Mouse (Mus musculus) myocyte (in vitro differentiated cells): ENCODE data around the gene Prpf40a. TPM values are rescaled to one million over a fixed set of nuclear protein-coding genes. Genes with fewer than 3 reads are reported as not detected.

Source experiments
- H3K27me3 ChIP-seq: one replicate; pipeline ENCODE4 v1.6.1; 2011; ENCODE audit not compliant: control insufficient read depth, insufficient read depth, insufficient read length
- H3K36me3 ChIP-seq: one replicate; pipeline ENCODE4 v1.6.1; 2011; ENCODE audit not compliant: control insufficient read depth, insufficient read depth
- H3K4me2 ChIP-seq: one replicate; pipeline ENCODE4 v1.6.1; 2011; ENCODE audit warnings: low read depth, control low read depth
- H3K4me3 ChIP-seq: one replicate; pipeline ENCODE4 v1.5.1; 2011; ENCODE audit warnings: mild to moderate bottlenecking, control low read depth, moderate library complexity
- H3K79me2 ChIP-seq: one replicate; pipeline ENCODE4 v1.6.1; 2011; ENCODE audit not compliant: control insufficient read depth, insufficient read depth
- H3ac ChIP-seq: one replicate; pipeline ENCODE4 v1.6.1; 2011; ENCODE audit not compliant: control insufficient read depth, insufficient read length
- CEBPB ChIP-seq: IDR thresholded peaks from 2 replicates; pipeline ENCODE4 v1.6.1; 2011; ENCODE audit warnings: mild to moderate bottlenecking, moderate library complexity; ENCODE audit not compliant: poor library complexity, insufficient read depth, severe bottlenecking
- E2F4 ChIP-seq: IDR thresholded peaks from one replicate; pipeline ENCODE4 v1.6.1; 2011; ENCODE audit warnings: mild to moderate bottlenecking, control low read depth, moderate library complexity; ENCODE audit not compliant: insufficient read depth
- MAX ChIP-seq: IDR thresholded peaks from one replicate; pipeline ENCODE4 v1.6.1; 2011; ENCODE audit warnings: low read depth, mild to moderate bottlenecking, control low read depth
- MYOD1 ChIP-seq, 3 experiments: IDR thresholded peaks; one replicate each; pipeline ENCODE4 v1.6.1; 2011; ENCODE audit warnings: control low read depth in 2 of 3, low read depth in 2 of 3, mild to moderate bottlenecking in 2 of 3, moderate library complexity in 1 of 3; ENCODE audit not compliant: insufficient read length in 2 of 3, control insufficient read depth in 1 of 3
- MYOG ChIP-seq, 3 experiments: IDR thresholded peaks; one replicate each; pipeline ENCODE4 v1.6.1; 2011; ENCODE audit warnings: control low read depth in 2 of 3, low read depth in 2 of 3, mild to moderate bottlenecking in 2 of 3; ENCODE audit not compliant: insufficient read length in 2 of 3, control insufficient read depth in 1 of 3, insufficient read depth in 1 of 3
- POLR2A ChIP-seq: IDR thresholded peaks from one replicate; pipeline ENCODE4 v1.6.1; 2011; ENCODE audit warnings: low read depth, mild to moderate bottlenecking, control low read depth, moderate library complexity; ENCODE audit not compliant: insufficient read length
- POLR2AphosphoS2 ChIP-seq: IDR thresholded peaks from one replicate; pipeline ENCODE4 v1.6.1; 2011; ENCODE audit warnings: low read depth, control low read depth; ENCODE audit not compliant: insufficient read length
- REST ChIP-seq: IDR thresholded peaks from one replicate; pipeline ENCODE4 v1.6.1; 2011; ENCODE audit warnings: mild to moderate bottlenecking, control low read depth, moderate library complexity; ENCODE audit not compliant: insufficient read depth, insufficient read length
- SRF ChIP-seq: IDR thresholded peaks from one replicate; pipeline ENCODE4 v1.6.1; 2011; ENCODE audit warnings: low read depth; ENCODE audit not compliant: control insufficient read depth, insufficient read length
- TCF12 ChIP-seq: IDR thresholded peaks from one replicate; pipeline ENCODE4 v1.6.1; 2011; ENCODE audit warnings: mild to moderate bottlenecking, control low read depth; ENCODE audit not compliant: poor library complexity, insufficient read depth, severe bottlenecking
- TCF3 ChIP-seq: IDR thresholded peaks from one replicate; pipeline ENCODE4 v1.6.1; 2011; ENCODE audit warnings: low read depth, control low read depth; ENCODE audit not compliant: insufficient read length
- USF1 ChIP-seq: IDR thresholded peaks from one replicate; pipeline ENCODE4 v1.6.1; 2011; ENCODE audit warnings: low read depth, mild to moderate bottlenecking, control low read depth, moderate library complexity
- polyA plus RNA-seq: library from polyadenylated mRNA; unstranded; fragments of >200 nt; fragmentation: generic; extraction: Trizol; gene quantifications from one replicate; pipeline ENCODE4 v1.2.1, GENCODE M21; 2012; ENCODE audit warnings: missing spikeins

Prpf40a gene
- polyA plus RNA-seq, 1 experiment = 14.2 TPM

- Histone ChIP-seq H3K27me3 (no peaks in the 10 kb centered on the region), H3K4me2 (peak overlapping the region; percentile 29), H3ac (no peak overlapping the region), H3K4me3 (no peak overlapping the region), H3K36me3 (peaks cover 5% of the 10 kb centered on the region), H3K79me2 (peaks cover 24% of the 10 kb centered on the region)
- TF ChIP-seq CEBPB (no peak), POLR2AphosphoS2 (no peak), MYOG (IDR thresholded peaks at IDR 0.05; ENCODE audit: control insufficient read depth in 1 of 3, insufficient read depth in 1 of 3, insufficient read length in 2 of 3, low read depth in 2 of 3) (no peak), MAX (no peak), MYOD1 (IDR thresholded peaks at IDR 0.05; ENCODE audit: control insufficient read depth in 1 of 3, insufficient read length in 2 of 3, low read depth in 2 of 3) (no peak), SRF (no peak)
Observed at GRCm38 (mm10) chr2:53200164-53200885, 9.2 kb upstream of the Prpf40a start.

- Histone ChIP-seq H3K4me3 (no peak overlapping the region), H3K79me2 (peaks cover 21% of the 10 kb centered on the region), H3K27me3 (no peaks in the 10 kb centered on the region), H3K36me3 (peaks cover 5% of the 10 kb centered on the region), H3ac (no peak overlapping the region), H3K4me2 (no peak overlapping the region)
- TF ChIP-seq REST = no peak
- no peak for TF ChIP-seq TCF3
- TF ChIP-seq TCF12 = no peak
- TF ChIP-seq USF1 = no peak
- TF ChIP-seq MYOG (IDR thresholded peaks at IDR 0.05; ENCODE audit: control insufficient read depth in 1 of 3, insufficient read depth in 1 of 3, insufficient read length in 2 of 3, low read depth in 2 of 3) = no peak
Observed at GRCm38 (mm10) chr2:53199203-53199602, 8.1 kb upstream of the Prpf40a start.

GRCm38 (mm10) chr2:53196431-53196830 is 5.3 kb upstream of the Prpf40a start:
- Histone ChIP-seq H3K79me2 (peaks cover 41% of the 10 kb centered on the region), H3K27me3 (no peaks in the 10 kb centered on the region), H3K36me3 (peaks cover 5% of the 10 kb centered on the region), H3K4me3 (no peak overlapping the region), H3ac (no peak overlapping the region), H3K4me2 (no peak overlapping the region)
- no peak for TF ChIP-seq CEBPB
- no peak for TF ChIP-seq TCF12
- TF ChIP-seq MYOG (IDR thresholded peaks at IDR 0.05; ENCODE audit: control insufficient read depth in 1 of 3, insufficient read depth in 1 of 3, insufficient read length in 2 of 3, low read depth in 2 of 3) = no peak
- no peak for TF ChIP-seq POLR2AphosphoS2
- no peak for TF ChIP-seq SRF
- no peak for TF ChIP-seq E2F4
- no peak for TF ChIP-seq MYOD1 (IDR thresholded peaks at IDR 0.05; ENCODE audit: control insufficient read depth in 1 of 3, insufficient read length in 2 of 3, low read depth in 2 of 3)

GRCm38 (mm10) chr2:53192386-53192785 is 1.3 kb upstream of the Prpf40a start:
- TF ChIP-seq POLR2AphosphoS2 = no peak
- TF ChIP-seq TCF3 = no peak
- no peak for TF ChIP-seq SRF
- no peak for TF ChIP-seq E2F4
- TF ChIP-seq MYOG (IDR thresholded peaks at IDR 0.05; ENCODE audit: control insufficient read depth in 1 of 3, insufficient read depth in 1 of 3, insufficient read length in 2 of 3, low read depth in 2 of 3) = no peak
- TF ChIP-seq CEBPB = no peak
- no peak for TF ChIP-seq TCF12
- TF ChIP-seq REST = no peak
- H3K4me2 ChIP-seq = peak overlapping the region; percentile 69

GRCm38 (mm10) chr2:53191523-53192220 is 588 bp upstream of the Prpf40a start, which contains the start of gene Arl6ip6:
TSS of gene Arl6ip6 (plus strand) at chr2:53191726.
- Histone ChIP-seq H3K4me3 (peak within 1 kb of the TSS; percentile 98), H3K4me2 (peak within 1 kb of the TSS; percentile 71), H3K79me2 (peaks cover 75% of the 10 kb centered on the region), H3ac (peak within 1 kb of the TSS; percentile 66), H3K27me3 (no peaks in the 10 kb centered on the region), H3K36me3 (peaks cover 17% of the 10 kb centered on the region)
- no peak for TF ChIP-seq TCF3
- no peak for TF ChIP-seq USF1
- no peak for TF ChIP-seq TCF12
- TF ChIP-seq E2F4 = peak; percentile 76
- peak; percentile 10 for TF ChIP-seq SRF
- TF ChIP-seq POLR2AphosphoS2 = peak; percentile 74
- no peak for TF ChIP-seq POLR2A

More at GRCm38 (mm10) chr2:53192386-53192785, 1.3 kb upstream of the Prpf40a start:
- Histone ChIP-seq H3K79me2 (peaks cover 68% of the 10 kb centered on the region), H3K36me3 (peaks cover 12% of the 10 kb centered on the region), H3K4me3 (peak overlapping the region; percentile 98), H3K27me3 (no peaks in the 10 kb centered on the region), H3ac (peak overlapping the region; percentile 66)
